9 mouse cellular contexts compared by ENCODE assay signal in the genomic region with DNA sequence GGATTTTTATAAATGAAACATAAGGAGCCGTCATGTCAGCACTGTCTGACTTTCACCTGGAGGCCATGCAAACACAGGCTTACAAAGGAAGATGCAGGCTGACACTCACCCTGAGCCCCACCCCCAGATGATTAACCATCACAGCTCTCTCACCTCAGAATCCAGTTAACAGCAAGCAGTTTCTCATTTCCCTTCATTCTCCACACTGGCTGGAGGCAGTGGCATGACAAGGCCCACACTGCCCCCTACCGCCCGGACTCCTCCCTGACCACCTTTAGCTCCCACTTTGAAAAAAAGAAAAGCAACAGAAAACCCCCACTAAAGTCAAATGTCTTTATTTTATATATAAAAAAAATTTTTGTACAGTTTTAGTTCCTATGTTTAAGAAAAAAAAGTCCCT. TPM values are rescaled to one million over a fixed set of nuclear protein-coding genes. Genes with fewer than 3 reads are reported as not detected.
DNase-seq lines count a peak whose midpoint lies in the region; ATAC-seq and TF ChIP-seq lines count a peak whose summit lies in the region.
"Had no signal": no experiment of that assay in that cellular context is flagged by ENCODE, and none has a peak within 500 bp of the region (broad histone marks: within the 10 kb centered on the region; RNA-seq: fewer than 3 reads in every experiment).

No protein-coding gene starts in this region.

- H3K4me3 ChIP-seq in testis, adult 2 months (ENCODE audit: control insufficient read depth, low read depth, low read length) = no peak overlapping the region

- no peaks in the 10 kb centered on the region for H3K36me3 ChIP-seq in testis, adult 2 months (ENCODE audit: control insufficient read depth, insufficient read depth, low read length)

- no peaks in the 10 kb centered on the region for H3K27me3 ChIP-seq in testis, adult 2 months (ENCODE audit: control insufficient read depth, insufficient read depth, low read length)

- ATAC-seq in megakaryocyte, adult 5-6 weeks (ENCODE audit: poor library complexity, severe bottlenecking) = peak; percentile 99

- H3K27ac ChIP-seq in testis, adult 2 months (ENCODE audit: control insufficient read depth, insufficient read depth, low read depth, low read length) = no peak overlapping the region

- TF ChIP-seq CTCF in testis, adult 2 months (IDR thresholded peaks at IDR 0.05; ENCODE audit: control insufficient read depth, insufficient read depth, insufficient replicate concordance, low read depth, low read length) = peak; percentile 38; the same call in 1 of the 2 replicates

- TF ChIP-seq POLR2A in testis, adult 2 months (IDR thresholded peaks at IDR 0.05; ENCODE audit: control insufficient read depth, low read depth, low read length) = no peak

- no peak for DNase-seq in testis, postnatal 14 days (ENCODE audit: low spot score)
- peak; percentile 37 for DNase-seq in c-Kit-positive CD71-positive TER-119-positive erythroid progenitor cells, embryonic 14.5 days (ENCODE audit: low spot score)
- DNase-seq in heart, postnatal 4 days = peak; percentile 74
- DNase-seq in layer of hippocampus, postnatal 14 days (ENCODE audit: low spot score in 2 of 2) = peak; percentile 48 to 66
- peak; percentile 83 for DNase-seq in right cerebral cortex, postnatal 4 days
- DNase-seq in urinary bladder, postnatal 36 days (ENCODE audit: low spot score in 2 of 2) = no peak

- H3K4me1 ChIP-seq in testis, adult 2 months (ENCODE audit: control insufficient read depth, insufficient read depth, low read length) = no peaks in the 10 kb centered on the region

RNA-seq across cellular contexts. Expression of a gene that starts 27.6 kb away (rescaled TPM):
- 2.6 and 4.6 TPM in 2 replicates for polyA plus RNA-seq in testis, adult 2 months (2012; rRNA removed)
- total RNA-seq in heart, postnatal 4 days (2021) = 10 to 100 TPM; 12.3 to 12.4 TPM
- 10 to 100 TPM; 21.9 to 22.4 TPM for total RNA-seq in layer of hippocampus, postnatal 14 days (2021)
- total RNA-seq in megakaryocyte, adult 5-6 weeks (2015) = 2.1 and 2.8 TPM in 2 replicates
- total RNA-seq in megakaryocyte, adult 5-6 weeks (2017) = 1.8 and 2.5 TPM in 2 replicates

RNA-seq across cellular contexts. Expression of a gene that starts 56.7 kb away (rescaled TPM):
- 0.24 and 0.33 TPM in 2 replicates for polyA plus RNA-seq in testis, adult 2 months (2012; rRNA removed)
- not detected for total RNA-seq in heart, postnatal 4 days (2021)
- under 1 TPM; 0.85 to 0.91 TPM for total RNA-seq in layer of hippocampus, postnatal 14 days (2021)
- not detected in 2 replicates for total RNA-seq in megakaryocyte, adult 5-6 weeks (2015)
- not detected in 2 replicates for total RNA-seq in megakaryocyte, adult 5-6 weeks (2017)
- polyA plus RNA-seq: stomach, embryonic 14.5 days had no signal

Comparison
In these comparisons a context has a peak if more than half of its experiments do, and no peak if none do; other contexts are left out.
1. DNase-seq: peak in c-Kit-positive CD71-positive TER-119-positive erythroid progenitor cells, embryonic 14.5 days (single experiment), heart, postnatal 4 days (single experiment), layer of hippocampus, postnatal 14 days (2 of 2) and right cerebral cortex, postnatal 4 days (single experiment); none in testis, postnatal 14 days (single experiment) and urinary bladder, postnatal 36 days (0 of 2).